Mouse (Mus musculus) granulocyte monocyte progenitor cell, adult 5-6 weeks (primary cell): ENCODE data around the gene Aldh3b3. TPM values are rescaled to one million over a fixed set of nuclear protein-coding genes. Genes with fewer than 3 reads are reported as not detected.

ENCODE experiments used
- ATAC-seq: replicated peaks from 2 replicates; pipeline ENCODE4 v1.8.0; 2016; ENCODE audit warnings: mild to moderate bottlenecking, moderate TSS enrichment, inconsistent platforms; ENCODE audit not compliant: poor library complexity, severe bottlenecking
- total RNA-seq, 2 experiments: library from RNA; stranded (forward) in 1 of 2; stranded (reverse) in 1 of 2; fragments of 200-712, 200-1000 nt in 1 of 2; fragments of >200 nt in 1 of 2; fragmentation: Nextera tagmentation in 1 of 2; gene quantifications; 2 replicates each; pipeline ENCODE4 v1.2.3; 2014 to 2017

Aldh3b3 gene
- total RNA-seq, 2 experiments from 2014 or later, result not detected

GRCm38 (mm10) chr19:3999121-3999730 is 40.8 kb downstream of the Aldh3b3 start:
- no peak for ATAC-seq

GRCm38 (mm10) chr19:4000119-4000900 is 41.9 kb downstream of the Aldh3b3 start, which contains the start of the genes Nudt8 and Gm49405:
TSS of gene Nudt8 (plus strand) at chr19:4000580.
TSS of gene Gm49405 (plus strand) at chr19:4000626.
- peak; percentile 82 for ATAC-seq

GRCm38 (mm10) chr19:4000949-4001525 is 42.6 kb downstream of the Aldh3b3 start:
- no peak for ATAC-seq

GRCm38 (mm10) chr19:4001752-4002151 is 43.3 kb downstream of the Aldh3b3 start:
- ATAC-seq, result no peak

- no peak for ATAC-seq
Measured at GRCm38 (mm10) chr19:4003112-4003511, 44.7 kb downstream of the Aldh3b3 start, which contains the start of gene Doc2g. TSS of gene Doc2g (plus strand) at chr19:4003313.

GRCm38 (mm10) chr19:4003641-4004040 is 45.2 kb downstream of the Aldh3b3 start:
- ATAC-seq, result no peak

- no peak for ATAC-seq
Measured at GRCm38 (mm10) chr19:4004331-4004730, 45.9 kb downstream of the Aldh3b3 start.

GRCm38 (mm10) chr19:4005091-4005490 is 46.6 kb downstream of the Aldh3b3 start:
- ATAC-seq, result no peak

- ATAC-seq, result no peak
Measured at GRCm38 (mm10) chr19:4005971-4006370, 47.5 kb downstream of the Aldh3b3 start.

GRCm38 (mm10) chr19:4011086-4011485 is 52.6 kb downstream of the Aldh3b3 start:
- no peak for ATAC-seq

GRCm38 (mm10) chr19:4012432-4013022 is 54.1 kb downstream of the Aldh3b3 start, which contains the start of gene Ndufv1:
TSS of gene Ndufv1 (minus strand) at chr19:4012806.
- peak; percentile 96 for ATAC-seq

GRCm38 (mm10) chr19:4013066-4013465 is 54.6 kb downstream of the Aldh3b3 start:
- peak; percentile 6; the same call in 1 of the 2 replicates for ATAC-seq

- no peak for ATAC-seq
Measured at GRCm38 (mm10) chr19:4014802-4015201, 56.4 kb downstream of the Aldh3b3 start.

GRCm38 (mm10) chr19:4015635-4016034 is 57.2 kb downstream of the Aldh3b3 start:
- no peak for ATAC-seq

GRCm38 (mm10) chr19:4017921-4018587 is 59.6 kb downstream of the Aldh3b3 start:
- no peak for ATAC-seq

GRCm38 (mm10) chr19:4018743-4019583 is 60.5 kb downstream of the Aldh3b3 start:
- ATAC-seq, result peak; percentile 90
